ENCODE assay signal across 8 mouse cellular contexts in genomic region chr5:108676772-108677498, GRCm38 (mm10). TPM values are rescaled to one million over a fixed set of nuclear protein-coding genes. Genes with fewer than 3 reads are reported as not detected.
DNase-seq lines count a peak whose midpoint lies in the region; ATAC-seq and TF ChIP-seq lines count a peak whose summit lies in the region.

No protein-coding gene starts in this region.

- peak overlapping the region; percentile 48; the same call in 1 of the 2 replicates for H3K9ac ChIP-seq in heart, postnatal 0 days (replicated peaks; ENCODE audit: low read depth, low read length)
- H3K9ac ChIP-seq in embryonic facial prominence, embryonic 11.5 days (replicated peaks; ENCODE audit: low read length) = peak overlapping the region; percentile 65
- H3K9ac ChIP-seq in intestine, embryonic 15.5 days = peak overlapping the region; percentile 37; the same call in 1 of the 2 replicates
- H3K9ac ChIP-seq in midbrain, embryonic 16.5 days (ENCODE audit: low read depth, low read length) = peak overlapping the region; percentile 74

- TF ChIP-seq CTCF in heart, postnatal 0 days (IDR thresholded peaks at IDR 0.05; ENCODE audit: low read depth) = no peak

- intact Hi-C loops in heart, postnatal 14 days (cut with DNase I) = no loop called here

- ATAC-seq in heart, postnatal 0 days (ENCODE audit: insufficient read depth, low read depth) = peak; percentile 45
- ATAC-seq in embryonic facial prominence, embryonic 11.5 days (replicated peaks; ENCODE audit: insufficient number of reproducible peaks, low FRiP score, low TSS enrichment, low read depth) = peak; percentile 55
- ATAC-seq in intestine, embryonic 15.5 days = peak; percentile 57
- peak; percentile 63 for ATAC-seq in midbrain, embryonic 16.5 days

- 20% methylated on average over 5 of the region's 5 CpGs for WGBS in heart, postnatal 0 days
- 14% methylated on average over 5 of the region's 5 CpGs for WGBS in embryonic facial prominence, embryonic 11.5 days
- 13% methylated on average over 5 of the region's 5 CpGs for WGBS in intestine, embryonic 15.5 days
- 18% methylated on average over 5 of the region's 5 CpGs for WGBS in midbrain, embryonic 16.5 days

- no peaks in the 10 kb centered on the region for H3K27me3 ChIP-seq in heart, postnatal 0 days (ENCODE audit: control insufficient read depth, insufficient read depth, low read length)
- H3K27me3 ChIP-seq in embryonic facial prominence, embryonic 11.5 days (ENCODE audit: control insufficient read depth, insufficient read depth, low read length) = no peaks in the 10 kb centered on the region
- no peaks in the 10 kb centered on the region for H3K27me3 ChIP-seq in intestine, embryonic 15.5 days (replicated peaks)
- H3K27me3 ChIP-seq in midbrain, embryonic 16.5 days (ENCODE audit: control insufficient read depth, insufficient read depth, low read depth, low read length) = no peaks in the 10 kb centered on the region

- peak overlapping the region; percentile 32 for H3K4me3 ChIP-seq in heart, postnatal 0 days (ENCODE audit: low read depth, low read length)
- H3K4me3 ChIP-seq in embryonic facial prominence, embryonic 11.5 days (ENCODE audit: low read depth, low read length) = peak overlapping the region; percentile 31
- H3K4me3 ChIP-seq in intestine, embryonic 15.5 days (replicated peaks) = peak overlapping the region; percentile 29
- H3K4me3 ChIP-seq in midbrain, embryonic 16.5 days (ENCODE audit: low read depth, low read length) = peak overlapping the region; percentile 39

- peaks cover 20% of the 10 kb centered on the region; the same call in 1 of the 2 replicates for H3K36me3 ChIP-seq in heart, postnatal 0 days (replicated peaks; ENCODE audit: control insufficient read depth, insufficient read depth, low read length)
- H3K36me3 ChIP-seq in embryonic facial prominence, embryonic 11.5 days (replicated peaks; ENCODE audit: control insufficient read depth, insufficient read depth, low read depth, low read length) = no peaks in the 10 kb centered on the region
- peaks cover 4% of the 10 kb centered on the region; the same call in 1 of the 2 replicates for H3K36me3 ChIP-seq in intestine, embryonic 15.5 days
- peaks cover 9% of the 10 kb centered on the region for H3K36me3 ChIP-seq in midbrain, embryonic 16.5 days (ENCODE audit: control insufficient read depth, insufficient read depth, low read length)

- peaks cover 10% of the 10 kb centered on the region for H3K4me1 ChIP-seq in heart, postnatal 0 days (ENCODE audit: control insufficient read depth, insufficient read depth)
- H3K4me1 ChIP-seq in embryonic facial prominence, embryonic 11.5 days (ENCODE audit: control insufficient read depth, insufficient read depth, low read length) = peaks cover 2% of the 10 kb centered on the region; the same call in 1 of the 2 replicates
- H3K4me1 ChIP-seq in intestine, embryonic 15.5 days (replicated peaks) = peaks cover 18% of the 10 kb centered on the region; the same call in 1 of the 2 replicates
- H3K4me1 ChIP-seq in midbrain, embryonic 16.5 days (ENCODE audit: control insufficient read depth, insufficient read depth, low read length) = peaks cover 9% of the 10 kb centered on the region

- peak overlapping the region; percentile 55 for H3K4me2 ChIP-seq in heart, postnatal 0 days (ENCODE audit: low read depth, low read length)
- H3K4me2 ChIP-seq in embryonic facial prominence, embryonic 11.5 days (ENCODE audit: low read depth, low read length) = peak overlapping the region; percentile 57
- H3K4me2 ChIP-seq in intestine, embryonic 15.5 days (replicated peaks) = peak overlapping the region; percentile 70
- peak overlapping the region; percentile 71 for H3K4me2 ChIP-seq in midbrain, embryonic 16.5 days (ENCODE audit: low read length)

- no peaks in the 10 kb centered on the region for H3K9me3 ChIP-seq in heart, postnatal 0 days (replicated peaks; ENCODE audit: control insufficient read depth, low read length)
- no peaks in the 10 kb centered on the region for H3K9me3 ChIP-seq in embryonic facial prominence, embryonic 11.5 days (replicated peaks; ENCODE audit: control insufficient read depth, low read length)
- no peaks in the 10 kb centered on the region for H3K9me3 ChIP-seq in intestine, embryonic 15.5 days
- no peaks in the 10 kb centered on the region for H3K9me3 ChIP-seq in midbrain, embryonic 16.5 days (replicated peaks; ENCODE audit: control insufficient read depth, low read length, poor library complexity, severe bottlenecking)

- no peak for TF ChIP-seq EP300 in heart, postnatal 0 days (IDR thresholded peaks at IDR 0.05; ENCODE audit: low read depth)

- no peak for DNase-seq in heart, postnatal 0 days (ENCODE audit: low spot score)
- DNase-seq in heart, postnatal 14 days = no peak
- DNase-seq in embryonic facial prominence, embryonic 11.5 days (ENCODE audit: low spot score) = peak; percentile 23
- no peak for DNase-seq in spleen, postnatal 4 days (ENCODE audit: low spot score in 2 of 2)
- no peak for DNase-seq in right cerebral cortex, postnatal 36 days (ENCODE audit: low spot score in 2 of 2)
- no peak for DNase-seq in spleen, postnatal 36 days (ENCODE audit: low spot score in 2 of 2)

- peak overlapping the region; percentile 3; the same call in 1 of the 2 replicates for H3K27ac ChIP-seq in heart, postnatal 0 days (ENCODE audit: low read depth)
- peak overlapping the region; percentile 48 for H3K27ac ChIP-seq in embryonic facial prominence, embryonic 11.5 days (replicated peaks; ENCODE audit: low read depth, low read length)
- peak overlapping the region; percentile 39 for H3K27ac ChIP-seq in intestine, embryonic 15.5 days
- peak overlapping the region; percentile 93 for H3K27ac ChIP-seq in midbrain, embryonic 16.5 days (ENCODE audit: low read length)

RNA-seq across cellular contexts. Expression of gene Slc26a1, which starts 1.6 kb away (rescaled TPM):
- 0.08 TPM in 1 of 2 replicates, not detected in the other for total RNA-seq in heart, postnatal 0 days (2014; rRNA removed; ENCODE audit: low replicate concordance)
- polyA plus RNA-seq in heart, postnatal 0 days (2015; fragmentation: Nextera tagmentation; extraction: Ambion mirVana) = 0.11 and 0.23 TPM in 2 replicates
- not detected for total RNA-seq in heart, postnatal 14 days (2021)
- polyA plus RNA-seq in embryonic facial prominence, embryonic 11.5 days (2014; fragmentation: Nextera tagmentation; extraction: Ambion mirVana) = 0.38 and 0.71 TPM in 2 replicates
- polyA plus RNA-seq in intestine, embryonic 15.5 days (2015; fragmentation: Nextera tagmentation; extraction: Ambion mirVana) = 3.6 and 4.9 TPM in 2 replicates
- polyA plus RNA-seq in midbrain, embryonic 16.5 days (2015; fragmentation: Nextera tagmentation; extraction: Ambion mirVana) = 4.3 and 4.4 TPM in 2 replicates

RNA-seq across cellular contexts. Expression of gene Dgkq, which starts 7.5 kb away (rescaled TPM):
- 11.9 and 34.7 TPM in 2 replicates for total RNA-seq in heart, postnatal 0 days (2014; rRNA removed; ENCODE audit: low replicate concordance)
- polyA plus RNA-seq in heart, postnatal 0 days (2015; fragmentation: Nextera tagmentation; extraction: Ambion mirVana) = 2.9 and 3.0 TPM in 2 replicates
- 10 to 100 TPM; 12.5 to 12.8 TPM for total RNA-seq in heart, postnatal 14 days (2021)
- 7.1 and 7.4 TPM in 2 replicates for polyA plus RNA-seq in embryonic facial prominence, embryonic 11.5 days (2014; fragmentation: Nextera tagmentation; extraction: Ambion mirVana)
- polyA plus RNA-seq in intestine, embryonic 15.5 days (2015; fragmentation: Nextera tagmentation; extraction: Ambion mirVana) = 11.1 and 11.2 TPM in 2 replicates
- polyA plus RNA-seq in midbrain, embryonic 16.5 days (2015; fragmentation: Nextera tagmentation; extraction: Ambion mirVana) = 33.0 and 36.9 TPM in 2 replicates

RNA-seq across cellular contexts. Expression of gene Fgfrl1, which starts 15.2 kb away (rescaled TPM):
- 23.8 and 40.5 TPM in 2 replicates for total RNA-seq in heart, postnatal 0 days (2014; rRNA removed; ENCODE audit: low replicate concordance)
- 8.6 and 9.2 TPM in 2 replicates for polyA plus RNA-seq in heart, postnatal 0 days (2015; fragmentation: Nextera tagmentation; extraction: Ambion mirVana)
- total RNA-seq in heart, postnatal 14 days (2021) = 10 to 100 TPM; 16.6 to 16.9 TPM
- 21.4 and 22.4 TPM in 2 replicates for polyA plus RNA-seq in embryonic facial prominence, embryonic 11.5 days (2014; fragmentation: Nextera tagmentation; extraction: Ambion mirVana)
- 21.8 and 26.3 TPM in 2 replicates for polyA plus RNA-seq in intestine, embryonic 15.5 days (2015; fragmentation: Nextera tagmentation; extraction: Ambion mirVana)
- 3.3 and 3.5 TPM in 2 replicates for polyA plus RNA-seq in midbrain, embryonic 16.5 days (2015; fragmentation: Nextera tagmentation; extraction: Ambion mirVana)

RNA-seq across cellular contexts. Expression of gene Idua, which starts 16.8 kb away (rescaled TPM):
- 8.9 and 25.6 TPM in 2 replicates for total RNA-seq in heart, postnatal 0 days (2014; rRNA removed; ENCODE audit: low replicate concordance)
- 9.0 and 9.6 TPM in 2 replicates for polyA plus RNA-seq in heart, postnatal 0 days (2015; fragmentation: Nextera tagmentation; extraction: Ambion mirVana)
- 10 to 100 TPM; 16.7 to 16.9 TPM for total RNA-seq in heart, postnatal 14 days (2021)
- 9.6 and 10.4 TPM in 2 replicates for polyA plus RNA-seq in embryonic facial prominence, embryonic 11.5 days (2014; fragmentation: Nextera tagmentation; extraction: Ambion mirVana)
- 12.0 and 12.8 TPM in 2 replicates for polyA plus RNA-seq in intestine, embryonic 15.5 days (2015; fragmentation: Nextera tagmentation; extraction: Ambion mirVana)
- 13.1 and 14.4 TPM in 2 replicates for polyA plus RNA-seq in midbrain, embryonic 16.5 days (2015; fragmentation: Nextera tagmentation; extraction: Ambion mirVana)

RNA-seq across cellular contexts. Expression of gene Tmem175, which starts 47.4 kb away (rescaled TPM):
- 16.3 and 24.5 TPM in 2 replicates for total RNA-seq in heart, postnatal 0 days (2014; rRNA removed; ENCODE audit: low replicate concordance)
- polyA plus RNA-seq in heart, postnatal 0 days (2015; fragmentation: Nextera tagmentation; extraction: Ambion mirVana) = 12.3 and 14.5 TPM in 2 replicates
- 10 to 100 TPM; 10.0 to 10.2 TPM for total RNA-seq in heart, postnatal 14 days (2021)
- polyA plus RNA-seq in embryonic facial prominence, embryonic 11.5 days (2014; fragmentation: Nextera tagmentation; extraction: Ambion mirVana) = 21.0 and 21.9 TPM in 2 replicates
- 23.4 and 27.1 TPM in 2 replicates for polyA plus RNA-seq in intestine, embryonic 15.5 days (2015; fragmentation: Nextera tagmentation; extraction: Ambion mirVana)
- 22.0 and 25.1 TPM in 2 replicates for polyA plus RNA-seq in midbrain, embryonic 16.5 days (2015; fragmentation: Nextera tagmentation; extraction: Ambion mirVana)

Comparison
In these comparisons a context has a peak if more than half of its experiments do, and no peak if none do; other contexts are left out.
1. H3K27ac ChIP-seq: peak in every context shown above with its lines; median percentile 93 in midbrain, embryonic 16.5 days; 48 in embryonic facial prominence, embryonic 11.5 days; 39 in intestine, embryonic 15.5 days; 3 in heart, postnatal 0 days.